Mouse (Mus musculus): Measurements from ENCODE around the gene Ucma. TPM values are rescaled to one million over a fixed set of nuclear protein-coding genes. Genes with fewer than 3 reads are reported as not detected.

Gene Ucma
- total and polyA plus RNA-seq, 2 experiments = not detected

GRCm38 (mm10) chr2:4950986-4951385 lies 24.9 kb upstream of the Ucma start:
- no peaks in the 10 kb centered on the region for H3K79me2 ChIP-seq (ENCODE audit: control insufficient read depth, insufficient read depth, low read length)
- no peak overlapping the region for H3K4me3 ChIP-seq (ENCODE audit: insufficient read depth, low read depth, low read length)
- TF ChIP-seq CTCF (IDR thresholded peaks at IDR 0.05; ENCODE audit: low read depth, low read length) = no peak
- TF ChIP-seq POLR2A (IDR thresholded peaks at IDR 0.05; ENCODE audit: extremely low read depth, insufficient read depth, low read length) = no peak
- DNase-seq (ENCODE audit: extremely low read depth, low read depth, low spot score) = no peak
- H3K9ac ChIP-seq (ENCODE audit: low read depth, low read length) = no peak overlapping the region
- H3K36me3 ChIP-seq (ENCODE audit: control insufficient read depth, insufficient read depth, low read length) = no peaks in the 10 kb centered on the region
- WGBS = 94% methylated on average over 2 of the region's 2 CpGs
- no peak overlapping the region for H3K27ac ChIP-seq (replicated peaks; ENCODE audit: insufficient read depth, low read depth, low read length)
- H3K4me1 ChIP-seq (ENCODE audit: control insufficient read depth, insufficient read depth, low read length) = no peaks in the 10 kb centered on the region
- no peaks in the 10 kb centered on the region for H3K27me3 ChIP-seq (ENCODE audit: control insufficient read depth, insufficient read depth, low read length)

- TF ChIP-seq POLR2A (IDR thresholded peaks at IDR 0.05; ENCODE audit: extremely low read depth, insufficient read depth, low read length) (no peak), CTCF (IDR thresholded peaks at IDR 0.05; ENCODE audit: low read depth, low read length) (no peak)
- no peaks in the 10 kb centered on the region for H3K79me2 ChIP-seq (ENCODE audit: control insufficient read depth, insufficient read depth, low read length)
- no peak for DNase-seq (ENCODE audit: extremely low read depth, low read depth, low spot score)
- 92% methylated on average over 6 of the region's 6 CpGs for WGBS
- no peak overlapping the region for H3K9ac ChIP-seq (ENCODE audit: low read depth, low read length)
- H3K4me1 ChIP-seq (ENCODE audit: control insufficient read depth, insufficient read depth, low read length) = no peaks in the 10 kb centered on the region
- no peak overlapping the region for H3K27ac ChIP-seq (replicated peaks; ENCODE audit: insufficient read depth, low read depth, low read length)
- no peaks in the 10 kb centered on the region for H3K36me3 ChIP-seq (ENCODE audit: control insufficient read depth, insufficient read depth, low read length)
- no peak overlapping the region for H3K4me3 ChIP-seq (ENCODE audit: insufficient read depth, low read depth, low read length)
- no peaks in the 10 kb centered on the region for H3K27me3 ChIP-seq (ENCODE audit: control insufficient read depth, insufficient read depth, low read length)
These were observed 21.6 kb upstream of the Ucma start for GRCm38 (mm10) chr2:4954216-4954760.

GRCm38 (mm10) chr2:4958039-4958438 lies 17.9 kb upstream of the Ucma start:
- Histone ChIP-seq H3K27ac (replicated peaks; ENCODE audit: insufficient read depth, low read depth, low read length) (no peak overlapping the region), H3K9ac (ENCODE audit: low read depth, low read length) (no peak overlapping the region), H3K36me3 (ENCODE audit: control insufficient read depth, insufficient read depth, low read length) (no peaks in the 10 kb centered on the region), H3K79me2 (ENCODE audit: control insufficient read depth, insufficient read depth, low read length) (no peaks in the 10 kb centered on the region), H3K27me3 (ENCODE audit: control insufficient read depth, insufficient read depth, low read length) (no peaks in the 10 kb centered on the region), H3K4me3 (ENCODE audit: insufficient read depth, low read depth, low read length) (no peak overlapping the region), H3K4me1 (ENCODE audit: control insufficient read depth, insufficient read depth, low read length) (no peaks in the 10 kb centered on the region)
- WGBS = 88% methylated on average over 12 of the region's 12 CpGs
- TF ChIP-seq CTCF (IDR thresholded peaks at IDR 0.05; ENCODE audit: low read depth, low read length) (no peak), POLR2A (IDR thresholded peaks at IDR 0.05; ENCODE audit: extremely low read depth, insufficient read depth, low read length) (no peak)
- DNase-seq (ENCODE audit: extremely low read depth, low read depth, low spot score) = no peak

- no peak overlapping the region for H3K27ac ChIP-seq (replicated peaks; ENCODE audit: insufficient read depth, low read depth, low read length)
- TF ChIP-seq POLR2A (IDR thresholded peaks at IDR 0.05; ENCODE audit: extremely low read depth, insufficient read depth, low read length) = no peak
- TF ChIP-seq CTCF (IDR thresholded peaks at IDR 0.05; ENCODE audit: low read depth, low read length) = no peak
- no peaks in the 10 kb centered on the region for H3K79me2 ChIP-seq (ENCODE audit: control insufficient read depth, insufficient read depth, low read length)
- H3K9ac ChIP-seq (ENCODE audit: low read depth, low read length) = no peak overlapping the region
- no peaks in the 10 kb centered on the region for H3K4me1 ChIP-seq (ENCODE audit: control insufficient read depth, insufficient read depth, low read length)
- H3K27me3 ChIP-seq (ENCODE audit: control insufficient read depth, insufficient read depth, low read length) = no peaks in the 10 kb centered on the region
- no peak overlapping the region for H3K4me3 ChIP-seq (ENCODE audit: insufficient read depth, low read depth, low read length)
- no peak for DNase-seq (ENCODE audit: extremely low read depth, low read depth, low spot score)
- WGBS = 100% methylated on average over 2 of the region's 2 CpGs
- H3K36me3 ChIP-seq (ENCODE audit: control insufficient read depth, insufficient read depth, low read length) = no peaks in the 10 kb centered on the region
These were observed 8.1 kb upstream of the Ucma start for GRCm38 (mm10) chr2:4967806-4968205.

GRCm38 (mm10) chr2:4969083-4969482 lies 6.8 kb upstream of the Ucma start:
- H3K4me1 ChIP-seq (ENCODE audit: control insufficient read depth, insufficient read depth, low read length) = no peaks in the 10 kb centered on the region
- H3K27me3 ChIP-seq (ENCODE audit: control insufficient read depth, insufficient read depth, low read length) = no peaks in the 10 kb centered on the region
- no peak for DNase-seq (ENCODE audit: extremely low read depth, low read depth, low spot score)
- H3K27ac ChIP-seq (replicated peaks; ENCODE audit: insufficient read depth, low read depth, low read length) = no peak overlapping the region
- TF ChIP-seq CTCF (IDR thresholded peaks at IDR 0.05; ENCODE audit: low read depth, low read length) = no peak
- TF ChIP-seq POLR2A (IDR thresholded peaks at IDR 0.05; ENCODE audit: extremely low read depth, insufficient read depth, low read length) = no peak
- H3K9ac ChIP-seq (ENCODE audit: low read depth, low read length) = no peak overlapping the region
- no peak overlapping the region for H3K4me3 ChIP-seq (ENCODE audit: insufficient read depth, low read depth, low read length)
- H3K79me2 ChIP-seq (ENCODE audit: control insufficient read depth, insufficient read depth, low read length) = no peaks in the 10 kb centered on the region
- no peaks in the 10 kb centered on the region for H3K36me3 ChIP-seq (ENCODE audit: control insufficient read depth, insufficient read depth, low read length)
- WGBS = 71% methylated on average over 2 of the region's 2 CpGs

GRCm38 (mm10) chr2:4978091-4978490 lies 2.2 kb downstream of the Ucma start:
- Histone ChIP-seq H3K27me3 (ENCODE audit: control insufficient read depth, insufficient read depth, low read length) (no peaks in the 10 kb centered on the region), H3K79me2 (ENCODE audit: control insufficient read depth, insufficient read depth, low read length) (no peaks in the 10 kb centered on the region), H3K4me1 (ENCODE audit: control insufficient read depth, insufficient read depth, low read length) (peaks cover 2% of the 10 kb centered on the region; the same call in 1 of the 2 replicates), H3K4me3 (ENCODE audit: insufficient read depth, low read depth, low read length) (no peak overlapping the region), H3K36me3 (ENCODE audit: control insufficient read depth, insufficient read depth, low read length) (no peaks in the 10 kb centered on the region), H3K27ac (replicated peaks; ENCODE audit: insufficient read depth, low read depth, low read length) (no peak overlapping the region), H3K9ac (ENCODE audit: low read depth, low read length) (no peak overlapping the region)
- no peak for DNase-seq (ENCODE audit: extremely low read depth, low read depth, low spot score)
- WGBS = 79% methylated on average over 8 of the region's 8 CpGs
- TF ChIP-seq CTCF (IDR thresholded peaks at IDR 0.05; ENCODE audit: low read depth, low read length) = no peak
- TF ChIP-seq POLR2A (IDR thresholded peaks at IDR 0.05; ENCODE audit: extremely low read depth, insufficient read depth, low read length) = no peak
